13 mouse cellular contexts compared by ENCODE assay signal in genomic region chr11:80808551-80809070, GRCm38 (mm10). TPM values are rescaled to one million over a fixed set of nuclear protein-coding genes. Genes with fewer than 3 reads are reported as not detected.
A peak's percentile ranks its signal among the peaks of the same experiment; 100 is the strongest.
DNase-seq lines count a peak whose midpoint lies in the region; ATAC-seq and TF ChIP-seq lines count a peak whose summit lies in the region.
"Had no signal": no experiment of that assay in that cellular context is flagged by ENCODE, and none has a peak within 500 bp of the region (broad histone marks: within the 10 kb centered on the region; RNA-seq: fewer than 3 reads in every experiment).

No protein-coding gene starts in this region.

- H3K4me2 ChIP-seq in lung, embryonic 14.5 days, result no peak overlapping the region
- H3K4me2 ChIP-seq: hindbrain, embryonic 15.5 days; limb, embryonic 15.5 days had no signal

- H3K9ac ChIP-seq in lung, embryonic 14.5 days, result no peak overlapping the region
- H3K9ac ChIP-seq: hindbrain, embryonic 15.5 days; limb, embryonic 15.5 days had no signal

- TF ChIP-seq POLR2A in lung, adult 2 months (IDR thresholded peaks at IDR 0.05; ENCODE audit: borderline replicate concordance, extremely low read depth, low read depth, low read length), result no peak

- H3K9me3 ChIP-seq in lung, embryonic 14.5 days (ENCODE audit: low read depth, low read length), result no peaks in the 10 kb centered on the region
- H3K9me3 ChIP-seq: hindbrain, embryonic 15.5 days; limb, embryonic 15.5 days had no signal

- TF ChIP-seq CTCF in lung, embryonic 14.5 days (IDR thresholded peaks at IDR 0.05; ENCODE audit: low read depth), result no peak
- TF ChIP-seq CTCF in lung, adult 2 months (IDR thresholded peaks at IDR 0.05; ENCODE audit: insufficient read depth, low read length), result no peak

- peaks cover 11% of the 10 kb centered on the region for H3K4me1 ChIP-seq in lung, embryonic 14.5 days (ENCODE audit: insufficient read depth)
- peaks cover 4% of the 10 kb centered on the region; the same call in 1 of the 2 replicates for H3K4me1 ChIP-seq in lung, adult 2 months (ENCODE audit: control insufficient read depth, insufficient read depth, low read length)

- ATAC-seq in lung, embryonic 14.5 days (ENCODE audit: insufficient read depth), result no peak
- ATAC-seq in common myeloid progenitor, adult 5-6 weeks (replicated peaks; ENCODE audit: low read depth, poor library complexity, severe bottlenecking), result peak; percentile 26; the same call in 1 of the 2 replicates

- peaks cover 15% of the 10 kb centered on the region for H3K36me3 ChIP-seq in lung, embryonic 14.5 days (ENCODE audit: insufficient read depth)
- H3K36me3 ChIP-seq: hindbrain, embryonic 15.5 days had no signal

- no peaks in the 10 kb centered on the region for H3K27me3 ChIP-seq in lung, embryonic 14.5 days (ENCODE audit: insufficient read depth, low read length)
- H3K27me3 ChIP-seq: hindbrain, embryonic 15.5 days; limb, embryonic 15.5 days had no signal

- WGBS in lung, embryonic 14.5 days, result 37% methylated on average over 6 of the region's 6 CpGs
- WGBS in lung, adult 2 months, result 59% methylated on average over 6 of the region's 6 CpGs
- 25% methylated on average over 6 of the region's 6 CpGs for WGBS in large intestine, adult 2 months

- no peak overlapping the region for H3K27ac ChIP-seq in lung, embryonic 14.5 days (ENCODE audit: low read depth)
- H3K27ac ChIP-seq: hindbrain, embryonic 15.5 days; limb, embryonic 15.5 days had no signal

- DNase-seq in lung, embryonic 14.5 days, result peak; percentile 52
- DNase-seq in lung, adult 2 months, result no peak
- peak; percentile 82 for DNase-seq in large intestine, adult 2 months (ENCODE audit: low read depth, low spot score)
- DNase-seq in retina, postnatal 1 day, result peak; percentile 47
- DNase-seq in cerebellum, adult 11-12 months, result no peak
- DNase-seq in cerebellum, postnatal 14 days, result no peak
- no peak for DNase-seq in MN1 (ENCODE audit: low spot score)
- DNase-seq: cerebellum, postnatal 25 days; thymus, adult 18-20 months had no signal

- H3K4me3 ChIP-seq in lung, embryonic 14.5 days (ENCODE audit: low read depth, low read length), result no peak overlapping the region
- no peak overlapping the region for H3K4me3 ChIP-seq in lung, adult 2 months (replicated peaks; ENCODE audit: extremely low read depth, low read depth, low read length)
- H3K4me3 ChIP-seq: hindbrain, embryonic 15.5 days; limb, embryonic 15.5 days had no signal

RNA-seq across cellular contexts. Expression of gene Tmem98, which starts 1.4 kb away (rescaled TPM):
- polyA plus RNA-seq in lung, embryonic 14.5 days (2014; fragmentation: Nextera tagmentation; extraction: Ambion mirVana), result 127 and 132 TPM in 2 replicates
- polyA plus RNA-seq in lung, adult 2 months (2012; rRNA removed), result 62.4 and 74.1 TPM in 2 replicates
- total RNA-seq in common myeloid progenitor, adult 5-6 weeks (2017), result 6.5 and 7.7 TPM in 2 replicates
- 159 and 218 TPM in 2 replicates for polyA plus RNA-seq in large intestine, adult 2 months (2012; rRNA removed)
- total RNA-seq: neutrophil, adult 5-6 weeks had no signal

RNA-seq across cellular contexts. Expression of gene Myo1d, which starts 28.8 kb away (rescaled TPM):
- 16.1 and 17.2 TPM in 2 replicates for polyA plus RNA-seq in lung, embryonic 14.5 days (2014; fragmentation: Nextera tagmentation; extraction: Ambion mirVana)
- polyA plus RNA-seq in lung, adult 2 months (2012; rRNA removed), result 69.4 and 80.4 TPM in 2 replicates
- total RNA-seq in common myeloid progenitor, adult 5-6 weeks (2017), result 6.6 and 7.0 TPM in 2 replicates
- 109 and 152 TPM in 2 replicates for polyA plus RNA-seq in large intestine, adult 2 months (2012; rRNA removed)

RNA-seq across cellular contexts. Expression of gene Spaca3, which starts 49.6 kb away (rescaled TPM):
- polyA plus RNA-seq in lung, embryonic 14.5 days (2014; fragmentation: Nextera tagmentation; extraction: Ambion mirVana), result not detected in 2 replicates
- polyA plus RNA-seq in lung, adult 2 months (2012; rRNA removed), result 0.29 TPM in 1 of 2 replicates, not detected in the other
- not detected in 2 replicates for total RNA-seq in common myeloid progenitor, adult 5-6 weeks (2017)
- polyA plus RNA-seq in large intestine, adult 2 months (2012; rRNA removed), result not detected in 2 replicates
- total RNA-seq: neutrophil, adult 5-6 weeks had no signal
- polyA plus RNA-seq: hindbrain, embryonic 15.5 days; limb, embryonic 15.5 days had no signal

Comparison
In these comparisons a context has a peak if more than half of its experiments do, and no peak if none do; other contexts are left out.
1. DNase-seq: peak in lung, embryonic 14.5 days (single experiment), large intestine, adult 2 months (single experiment) and retina, postnatal 1 day (single experiment); none in lung, adult 2 months (single experiment), cerebellum, adult 11-12 months (single experiment), cerebellum, postnatal 14 days (0 of 2) and MN1 (single experiment).